Mouse (Mus musculus) macrophage (primary cell): ENCODE measurements around the gene 4930444G20Rik. TPM values are rescaled to one million over a fixed set of nuclear protein-coding genes. Genes with fewer than 3 reads are reported as not detected.

ENCODE experiments used
- polyA plus RNA-seq: library from polyadenylated mRNA; stranded (reverse); fragments of 250-400 nt; gene quantifications from 3 replicates; pipeline ENCODE4 v1.2.4, GENCODE M21; 2018; ENCODE audit warnings: inconsistent platforms

4930444G20Rik gene
- polyA plus RNA-seq, 1 experiment from 2014 or later: not detected

Other genes starting within 250 kb of the 4930444G20Rik start
- gene Sgk1, start 185.9 kb downstream of the 4930444G20Rik start, polyA plus RNA-seq: 26.8 to 76.1 TPM (median 55.9 TPM) in 3 replicates
- 0.90 to 4.5 TPM (median 3.3 TPM) in 3 replicates for gene E030030I06Rik, start 81.2 kb upstream of the 4930444G20Rik start, polyA plus RNA-seq
- 1.4 to 10.1 TPM (median 6.3 TPM) in 3 replicates for gene Raet1e, start 90.5 kb upstream of the 4930444G20Rik start, polyA plus RNA-seq
- 1.5 to 5.4 TPM (median 2.8 TPM) in 3 replicates for gene H60b, start 90.5 kb upstream of the 4930444G20Rik start, polyA plus RNA-seq